In genomic region chr1:128405041-128405481, GRCm38 (mm10) we compare ENCODE assay signal across 9 mouse cellular contexts. TPM values are rescaled to one million over a fixed set of nuclear protein-coding genes. Genes with fewer than 3 reads are reported as not detected.
A peak's percentile ranks its signal among the peaks of the same experiment; 100 is the strongest.
DNase-seq lines count a peak whose midpoint lies in the region; ATAC-seq lines count a peak whose summit lies in the region.
"Had no signal": no experiment of that assay in that cellular context is flagged by ENCODE, and none has a peak within 500 bp of the region (broad histone marks: within the 10 kb centered on the region; RNA-seq: fewer than 3 reads in every experiment).

No protein-coding gene starts in this region.

- no peak overlapping the region for H3K4me3 ChIP-seq in forebrain, embryonic 13.5 days
- H3K4me3 ChIP-seq: heart, embryonic 13.5 days had no signal

- H3K27ac ChIP-seq in forebrain, embryonic 13.5 days: peak overlapping the region; percentile 78
- H3K27ac ChIP-seq: heart, embryonic 13.5 days had no signal

- no peaks in the 10 kb centered on the region for H3K27me3 ChIP-seq in forebrain, embryonic 13.5 days
- H3K27me3 ChIP-seq: heart, embryonic 13.5 days had no signal

- H3K36me3 ChIP-seq in forebrain, embryonic 13.5 days (ENCODE audit: poor library complexity, severe bottlenecking): peaks cover 6% of the 10 kb centered on the region; the same call in 1 of the 2 replicates

- WGBS in forebrain, embryonic 13.5 days: 3% methylated on average over 2 of the region's 2 CpGs

- H3K4me2 ChIP-seq in forebrain, embryonic 13.5 days: no peak overlapping the region; the same call in 1 of the 2 replicates
- H3K4me2 ChIP-seq: heart, embryonic 13.5 days had no signal

- ATAC-seq in forebrain, embryonic 13.5 days: peak; percentile 93

- H3K9me3 ChIP-seq in forebrain, embryonic 13.5 days (replicated peaks): no peaks in the 10 kb centered on the region
- H3K9me3 ChIP-seq: heart, embryonic 13.5 days had no signal

- H3K4me1 ChIP-seq in forebrain, embryonic 13.5 days: peaks cover 43% of the 10 kb centered on the region
- H3K4me1 ChIP-seq: heart, embryonic 13.5 days had no signal

- DNase-seq in heart, adult 11 months: peak; percentile 70
- no peak for DNase-seq in heart, adult 8-10 months (ENCODE audit: low spot score)
- peak; percentile 90 for DNase-seq in Muller cell, postnatal 12 days (ENCODE audit: inconsistent ontology term)
- DNase-seq in mesoderm, embryonic 11.5 days (ENCODE audit: low read depth, low spot score): peak; percentile 51
- no peak for DNase-seq in ovary, postnatal 10 days (ENCODE audit: low spot score)
- no peak for DNase-seq in heart, adult 9 months (ENCODE audit: low spot score in 2 of 2)
- no peak for DNase-seq in thymus, adult 18-20 months

- H3K9ac ChIP-seq in forebrain, embryonic 13.5 days: no peak overlapping the region
- H3K9ac ChIP-seq: heart, embryonic 13.5 days had no signal

RNA-seq across cellular contexts. Expression of gene Dars, which starts 12.1 kb away (rescaled TPM):
- total RNA-seq in heart, adult 8-10 months (2022): 10 to 100 TPM; 64.0 to 71.4 (median 65.7) TPM
- 146 and 156 TPM in 2 replicates for polyA plus RNA-seq in forebrain, embryonic 13.5 days (2015; fragmentation: Nextera tagmentation; extraction: Ambion mirVana)

RNA-seq across cellular contexts. Expression of gene Mcm6, which starts 45.6 kb away (rescaled TPM):
- total RNA-seq in heart, adult 8-10 months (2022): 1 to 10 TPM; 4.9 to 6.2 (median 5.5) TPM
- polyA plus RNA-seq in forebrain, embryonic 13.5 days (2015; fragmentation: Nextera tagmentation; extraction: Ambion mirVana): 172 and 197 TPM in 2 replicates

Comparison
In these comparisons a context has a peak if more than half of its experiments do, and no peak if none do; other contexts are left out.
1. DNase-seq: peak in heart, adult 11 months (single experiment), Muller cell, postnatal 12 days (single experiment) and mesoderm, embryonic 11.5 days (single experiment); none in heart, adult 8-10 months (single experiment), ovary, postnatal 10 days (single experiment), heart, adult 9 months (0 of 2) and thymus, adult 18-20 months (0 of 2).